In the genomic region with DNA sequence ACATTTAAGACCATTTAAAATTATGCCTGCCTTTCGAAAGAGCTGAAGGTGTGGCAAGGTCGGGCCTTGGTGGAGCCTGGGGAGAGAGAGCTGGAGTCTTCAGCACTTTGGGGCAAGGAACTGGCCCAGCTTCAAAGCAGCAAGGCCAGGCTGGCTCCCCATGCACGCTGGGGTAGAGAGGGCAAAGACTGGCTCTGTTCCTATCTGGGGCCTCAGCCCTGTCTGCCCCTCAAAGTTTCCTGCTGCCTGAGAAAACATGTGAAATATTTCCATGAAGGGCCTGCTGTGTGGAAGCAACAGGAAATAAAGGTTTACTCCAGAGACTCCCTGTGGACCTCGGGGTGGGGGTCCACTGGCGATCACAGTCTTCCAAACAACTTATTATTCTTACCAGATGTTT, we compare ENCODE assay signal across 12 mouse cellular contexts.
A peak's percentile ranks its signal among the peaks of the same experiment; 100 is the strongest.
DNase-seq lines count a peak whose midpoint lies in the region; ATAC-seq lines count a peak whose summit lies in the region.
"Had no signal": no experiment of that assay in that cellular context is flagged by ENCODE, and none has a peak within 500 bp of the region (broad histone marks: within the 10 kb centered on the region; RNA-seq: fewer than 3 reads in every experiment).

No protein-coding gene starts in this region.

- no peak for ATAC-seq in kidney, embryonic 15.5 days (replicated peaks; ENCODE audit: low FRiP score)
- 0 out of 2 replicates have a peak, but pooled peaks have one; percentile 41 for ATAC-seq in embryonic facial prominence, embryonic 11.5 days (replicated peaks; ENCODE audit: insufficient number of reproducible peaks, low FRiP score, low TSS enrichment, low read depth)
- ATAC-seq in intestine, embryonic 16.5 days: 0 out of 2 replicates have a peak, but pooled peaks have one; percentile 26

- no peaks in the 10 kb centered on the region for H3K9me3 ChIP-seq in kidney, embryonic 15.5 days (replicated peaks)
- no peaks in the 10 kb centered on the region for H3K9me3 ChIP-seq in embryonic facial prominence, embryonic 11.5 days (replicated peaks; ENCODE audit: control insufficient read depth, low read length)
- H3K9me3 ChIP-seq in intestine, embryonic 16.5 days (ENCODE audit: control insufficient read depth, low read length): no peaks in the 10 kb centered on the region
- H3K9me3 ChIP-seq: neural tube, embryonic 12.5 days had no signal

- peak; percentile 51 for DNase-seq in adrenal gland, postnatal 14 days
- DNase-seq in adrenal gland, adult 8-10 months: no peak
- DNase-seq in kidney, adult 11 months: no peak
- peak; percentile 26 for DNase-seq in embryonic facial prominence, embryonic 11.5 days (ENCODE audit: low spot score)
- DNase-seq in thymus, postnatal 14 days: no peak
- no peak for DNase-seq in testis, postnatal 14 days (ENCODE audit: low spot score)
- DNase-seq: adrenal gland, postnatal 25 days; cerebellum, postnatal 25 days; lung, postnatal 14 days had no signal

- H3K4me2 ChIP-seq in kidney, embryonic 15.5 days: no peak overlapping the region
- H3K4me2 ChIP-seq in embryonic facial prominence, embryonic 11.5 days (ENCODE audit: low read depth, low read length): no peak overlapping the region
- H3K4me2 ChIP-seq in intestine, embryonic 16.5 days (ENCODE audit: low read depth, low read length): no peak overlapping the region
- H3K4me2 ChIP-seq: neural tube, embryonic 12.5 days had no signal

- H3K36me3 ChIP-seq in kidney, embryonic 15.5 days: no peaks in the 10 kb centered on the region
- no peaks in the 10 kb centered on the region for H3K36me3 ChIP-seq in embryonic facial prominence, embryonic 11.5 days (replicated peaks; ENCODE audit: control insufficient read depth, insufficient read depth, low read depth, low read length)
- H3K36me3 ChIP-seq in intestine, embryonic 16.5 days (ENCODE audit: control insufficient read depth, insufficient read depth, low read length): no peaks in the 10 kb centered on the region
- H3K36me3 ChIP-seq: neural tube, embryonic 12.5 days had no signal

- H3K9ac ChIP-seq in kidney, embryonic 15.5 days: no peak overlapping the region
- no peak overlapping the region for H3K9ac ChIP-seq in embryonic facial prominence, embryonic 11.5 days (replicated peaks; ENCODE audit: low read length)
- H3K9ac ChIP-seq in intestine, embryonic 16.5 days (ENCODE audit: low read depth, low read length): no peak overlapping the region
- H3K9ac ChIP-seq: neural tube, embryonic 12.5 days had no signal

- no peaks in the 10 kb centered on the region for H3K27me3 ChIP-seq in kidney, embryonic 15.5 days
- no peaks in the 10 kb centered on the region for H3K27me3 ChIP-seq in embryonic facial prominence, embryonic 11.5 days (ENCODE audit: control insufficient read depth, insufficient read depth, low read length)
- H3K27me3 ChIP-seq in intestine, embryonic 16.5 days (replicated peaks; ENCODE audit: control insufficient read depth, insufficient read depth, low read length): no peaks in the 10 kb centered on the region
- H3K27me3 ChIP-seq: neural tube, embryonic 12.5 days had no signal

- peaks cover 18% of the 10 kb centered on the region for H3K4me1 ChIP-seq in kidney, embryonic 15.5 days
- no peaks in the 10 kb centered on the region for H3K4me1 ChIP-seq in embryonic facial prominence, embryonic 11.5 days (ENCODE audit: control insufficient read depth, insufficient read depth, low read length)
- peaks cover 7% of the 10 kb centered on the region; the same call in 1 of the 2 replicates for H3K4me1 ChIP-seq in intestine, embryonic 16.5 days (ENCODE audit: control insufficient read depth, insufficient read depth, low read length)

- WGBS in kidney, embryonic 15.5 days: 34% methylated on average over 5 of the region's 5 CpGs
- 26% methylated on average over 5 of the region's 5 CpGs for WGBS in embryonic facial prominence, embryonic 11.5 days
- 33% methylated on average over 5 of the region's 5 CpGs for WGBS in intestine, embryonic 16.5 days

- peak overlapping the region; percentile 71 for H3K27ac ChIP-seq in kidney, embryonic 15.5 days
- H3K27ac ChIP-seq in embryonic facial prominence, embryonic 11.5 days (replicated peaks; ENCODE audit: low read depth, low read length): peak overlapping the region; percentile 70; the same call in 1 of the 2 replicates
- no peak overlapping the region for H3K27ac ChIP-seq in intestine, embryonic 16.5 days (ENCODE audit: low read length)
- H3K27ac ChIP-seq: neural tube, embryonic 12.5 days had no signal

- H3K4me3 ChIP-seq in kidney, embryonic 15.5 days (replicated peaks): no peak overlapping the region
- no peak overlapping the region for H3K4me3 ChIP-seq in embryonic facial prominence, embryonic 11.5 days (ENCODE audit: low read depth, low read length)
- no peak overlapping the region for H3K4me3 ChIP-seq in intestine, embryonic 16.5 days (ENCODE audit: low read length)
- H3K4me3 ChIP-seq: neural tube, embryonic 12.5 days had no signal

Comparison
In these comparisons a context has a peak if more than half of its experiments do, and no peak if none do; other contexts are left out.
1. DNase-seq: peak in adrenal gland, postnatal 14 days (single experiment) and embryonic facial prominence, embryonic 11.5 days (single experiment); none in adrenal gland, adult 8-10 months (single experiment), kidney, adult 11 months (single experiment), thymus, postnatal 14 days (single experiment) and testis, postnatal 14 days (single experiment).